Mouse (Mus musculus): ENCODE measurements around the gene Gnaz. TPM values are rescaled to one million over a fixed set of nuclear protein-coding genes. Genes with fewer than 3 reads are reported as not detected.
A peak's percentile ranks its signal among the peaks of the same experiment; 100 is the strongest.
"Not testable (repeated sequence)": the region's sequence is repeated elsewhere in the genome, so short reads cannot be mapped to it uniquely, and the experiment has no call there.

The Gnaz gene
- polyA plus RNA-seq, 1 experiment from 2014 or later, result 3.6 TPM

GRCm38 (mm10) chr10:75036883-75037379, 70.0 kb downstream of the Gnaz start, which contains the start of gene Rab36:
Rab36 (plus strand) TSS chr10:75037058.
- peak; percentile 97 for ATAC-seq
- H3K4me3 ChIP-seq (replicated peaks), result peak within 1 kb of the TSS; percentile 36
- peak within 1 kb of the TSS; percentile 66 for H3K4me2 ChIP-seq (replicated peaks)
- WGBS, result under 1% methylated on average over 36 of the region's 36 CpGs
- peak within 1 kb of the TSS; percentile 36 for H3K9ac ChIP-seq
- no peaks in the 10 kb centered on the region for H3K9me3 ChIP-seq
- H3K36me3 ChIP-seq, result no peaks in the 10 kb centered on the region
- H3K27ac ChIP-seq, result peak within 1 kb of the TSS; percentile 48
- peaks cover 14% of the 10 kb centered on the region for H3K4me1 ChIP-seq (replicated peaks)
- H3K27me3 ChIP-seq (replicated peaks), result no peaks in the 10 kb centered on the region

GRCm38 (mm10) chr10:75042060-75042459, 75.1 kb downstream of the Gnaz start:
- not testable (repeated sequence) for H3K4me2 ChIP-seq (replicated peaks); H3K9me3 ChIP-seq; H3K27ac ChIP-seq; H3K4me3 ChIP-seq (replicated peaks); ATAC-seq; H3K36me3 ChIP-seq; H3K9ac ChIP-seq; H3K4me1 ChIP-seq (replicated peaks); H3K27me3 ChIP-seq (replicated peaks)
- 0% methylated on average over 1 of the region's 1 CpGs for WGBS

- Histone ChIP-seq H3K27ac (no peak overlapping the region), H3K9me3 (no peaks in the 10 kb centered on the region), H3K4me3 (replicated peaks) (no peak overlapping the region), H3K9ac (no peak overlapping the region), H3K4me2 (replicated peaks) (no peak overlapping the region), H3K4me1 (replicated peaks) (peaks cover 2% of the 10 kb centered on the region; the same call in 1 of the 2 replicates), H3K27me3 (replicated peaks) (no peaks in the 10 kb centered on the region), H3K36me3 (peaks cover 3% of the 10 kb centered on the region; the same call in 1 of the 2 replicates)
- 29% methylated on average over 7 of the region's 7 CpGs for WGBS
- peak; percentile 39 for ATAC-seq
These were observed 77.5 kb downstream of the Gnaz start for GRCm38 (mm10) chr10:75044459-75044858.

- Histone ChIP-seq H3K4me3 (replicated peaks) (no peak overlapping the region), H3K4me1 (replicated peaks) (peaks cover 2% of the 10 kb centered on the region; the same call in 1 of the 2 replicates), H3K9me3 (no peaks in the 10 kb centered on the region), H3K36me3 (peaks cover 3% of the 10 kb centered on the region; the same call in 1 of the 2 replicates), H3K4me2 (replicated peaks) (no peak overlapping the region), H3K9ac (no peak overlapping the region), H3K27ac (no peak overlapping the region), H3K27me3 (replicated peaks) (no peaks in the 10 kb centered on the region)
- ATAC-seq, result no peak
- WGBS, result 91% methylated on average over 15 of the region's 15 CpGs
These were observed 78.9 kb downstream of the Gnaz start for GRCm38 (mm10) chr10:75045831-75046230.

GRCm38 (mm10) chr10:75048711-75049110, 81.7 kb downstream of the Gnaz start:
- peaks cover 2% of the 10 kb centered on the region; the same call in 1 of the 2 replicates for H3K4me1 ChIP-seq (replicated peaks)
- H3K36me3 ChIP-seq, result peaks cover 3% of the 10 kb centered on the region; the same call in 1 of the 2 replicates
- 94% methylated on average over 7 of the region's 7 CpGs for WGBS
- ATAC-seq, result no peak
- H3K9me3 ChIP-seq, result no peaks in the 10 kb centered on the region
- no peak overlapping the region for H3K4me2 ChIP-seq (replicated peaks)
- no peak overlapping the region for H3K27ac ChIP-seq
- no peak overlapping the region for H3K4me3 ChIP-seq (replicated peaks)
- no peak overlapping the region for H3K9ac ChIP-seq
- no peaks in the 10 kb centered on the region for H3K27me3 ChIP-seq (replicated peaks)

GRCm38 (mm10) chr10:75051364-75052074, 84.5 kb downstream of the Gnaz start:
- Histone ChIP-seq H3K36me3 (no peaks in the 10 kb centered on the region; the same call in 1 of the 2 replicates), H3K9ac (no peak overlapping the region), H3K4me2 (replicated peaks) (no peak overlapping the region), H3K4me3 (replicated peaks) (no peak overlapping the region), H3K9me3 (no peaks in the 10 kb centered on the region), H3K27me3 (replicated peaks) (no peaks in the 10 kb centered on the region), H3K4me1 (replicated peaks) (0 out of 2 replicates have a peak, but pooled peaks cover 5% of the 10 kb centered on the region), H3K27ac (no peak overlapping the region)
- ATAC-seq, result no peak
- 94% methylated on average over 21 of the region's 21 CpGs for WGBS

- Histone ChIP-seq H3K4me1 (replicated peaks) (0 out of 2 replicates have a peak, but pooled peaks cover 5% of the 10 kb centered on the region), H3K9me3 (no peaks in the 10 kb centered on the region), H3K27ac (no peak overlapping the region), H3K36me3 (no peaks in the 10 kb centered on the region), H3K9ac (no peak overlapping the region), H3K4me3 (replicated peaks) (no peak overlapping the region), H3K4me2 (replicated peaks) (no peak overlapping the region), H3K27me3 (replicated peaks) (no peaks in the 10 kb centered on the region; the same call in 1 of the 2 replicates)
- 77% methylated on average over 8 of the region's 8 CpGs for WGBS
- ATAC-seq, result no peak
These were observed 85.9 kb downstream of the Gnaz start for GRCm38 (mm10) chr10:75052902-75053301.

- Histone ChIP-seq H3K9ac (no peak overlapping the region), H3K9me3 (no peaks in the 10 kb centered on the region), H3K4me3 (replicated peaks) (no peak overlapping the region), H3K36me3 (no peaks in the 10 kb centered on the region), H3K27me3 (replicated peaks) (no peaks in the 10 kb centered on the region; the same call in 1 of the 2 replicates), H3K27ac (no peak overlapping the region), H3K4me2 (replicated peaks) (no peak overlapping the region), H3K4me1 (replicated peaks) (0 out of 2 replicates have a peak, but pooled peaks cover 6% of the 10 kb centered on the region)
- 63% methylated on average over 4 of the region's 4 CpGs for WGBS
- ATAC-seq, result no peak
These were observed 86.7 kb downstream of the Gnaz start for GRCm38 (mm10) chr10:75053655-75054054.

- H3K9me3 ChIP-seq, result no peaks in the 10 kb centered on the region
- ATAC-seq, result no peak
- H3K4me3 ChIP-seq (replicated peaks), result no peak overlapping the region
- no peak overlapping the region for H3K9ac ChIP-seq
- no peaks in the 10 kb centered on the region; the same call in 1 of the 2 replicates for H3K27me3 ChIP-seq (replicated peaks)
- H3K4me1 ChIP-seq (replicated peaks), result 0 out of 2 replicates have a peak, but pooled peaks cover 9% of the 10 kb centered on the region
- H3K4me2 ChIP-seq (replicated peaks), result no peak overlapping the region
- no peak overlapping the region for H3K27ac ChIP-seq
- no peaks in the 10 kb centered on the region for H3K36me3 ChIP-seq
- 43% methylated on average over 6 of the region's 6 CpGs for WGBS
These were observed 87.1 kb downstream of the Gnaz start for GRCm38 (mm10) chr10:75054125-75054524.

- no peak overlapping the region for H3K27ac ChIP-seq
- H3K4me2 ChIP-seq (replicated peaks), result no peak overlapping the region
- no peak overlapping the region for H3K4me3 ChIP-seq (replicated peaks)
- no peaks in the 10 kb centered on the region; the same call in 1 of the 2 replicates for H3K27me3 ChIP-seq (replicated peaks)
- H3K9ac ChIP-seq, result no peak overlapping the region
- WGBS, result 67% methylated on average over 5 of the region's 5 CpGs
- no peak for ATAC-seq
- H3K9me3 ChIP-seq, result no peaks in the 10 kb centered on the region
- peaks cover 16% of the 10 kb centered on the region for H3K4me1 ChIP-seq (replicated peaks)
- no peaks in the 10 kb centered on the region for H3K36me3 ChIP-seq
These were observed 88.7 kb downstream of the Gnaz start for GRCm38 (mm10) chr10:75055672-75056071.

- WGBS, result 25% methylated on average over 4 of the region's 4 CpGs
- Histone ChIP-seq H3K4me2 (replicated peaks) (no peak overlapping the region), H3K4me1 (replicated peaks) (peaks cover 17% of the 10 kb centered on the region), H3K27me3 (replicated peaks) (no peaks in the 10 kb centered on the region; the same call in 1 of the 2 replicates), H3K9ac (no peak overlapping the region), H3K9me3 (no peaks in the 10 kb centered on the region), H3K36me3 (no peaks in the 10 kb centered on the region), H3K4me3 (replicated peaks) (no peak overlapping the region), H3K27ac (no peak overlapping the region)
- ATAC-seq, result no peak
These were observed 89.3 kb downstream of the Gnaz start for GRCm38 (mm10) chr10:75056255-75056654.

- peaks cover 34% of the 10 kb centered on the region for H3K4me1 ChIP-seq (replicated peaks)
- H3K4me3 ChIP-seq (replicated peaks), result no peak overlapping the region
- H3K4me2 ChIP-seq (replicated peaks), result no peak overlapping the region
- H3K27ac ChIP-seq, result no peak overlapping the region
- 49% methylated on average over 8 of the region's 8 CpGs for WGBS
- no peaks in the 10 kb centered on the region for H3K9me3 ChIP-seq
- peaks cover 3% of the 10 kb centered on the region; the same call in 1 of the 2 replicates for H3K27me3 ChIP-seq (replicated peaks)
- H3K36me3 ChIP-seq, result no peaks in the 10 kb centered on the region
- no peak for ATAC-seq
- H3K9ac ChIP-seq, result no peak overlapping the region
These were observed 91.4 kb downstream of the Gnaz start for GRCm38 (mm10) chr10:75058336-75058735.

All from intestine, embryonic 15.5 days (tissue).